Mouse (Mus musculus): ENCODE data around the gene Rhebl1. TPM values are rescaled to one million over a fixed set of nuclear protein-coding genes. Genes with fewer than 3 reads are reported as not detected.
A peak's percentile ranks its signal among the peaks of the same experiment; 100 is the strongest.

Rhebl1 gene
- polyA plus RNA-seq, 1 experiment from 2014 or later: 29.5 TPM

- Histone ChIP-seq H3K27ac (replicated peaks) (no peak overlapping the region), H3K4me3 (0 out of 2 replicates have a peak overlapping the region, but pooled peaks have one; percentile 0), H3K36me3 (replicated peaks) (peaks cover 70% of the 10 kb centered on the region), H3K9me3 (no peaks in the 10 kb centered on the region), H3K4me1 (peaks cover 24% of the 10 kb centered on the region), H3K27me3 (replicated peaks; ENCODE audit: low read depth, poor library complexity, severe bottlenecking) (no peaks in the 10 kb centered on the region)
- 88% methylated on average over 13 of the region's 13 CpGs for WGBS
- DNase-seq (ENCODE audit: low spot score): no peak
Measured at GRCm38 (mm10) chr15:98834059-98834458, 60.3 kb downstream of the Rhebl1 start.

GRCm38 (mm10) chr15:98833281-98833680 lies 61.1 kb downstream of the Rhebl1 start:
- Histone ChIP-seq H3K4me1 (peaks cover 24% of the 10 kb centered on the region), H3K36me3 (replicated peaks) (peaks cover 63% of the 10 kb centered on the region), H3K27me3 (replicated peaks; ENCODE audit: low read depth, poor library complexity, severe bottlenecking) (no peaks in the 10 kb centered on the region), H3K9me3 (no peaks in the 10 kb centered on the region), H3K27ac (replicated peaks) (no peak overlapping the region), H3K4me3 (no peak overlapping the region)
- 84% methylated on average over 11 of the region's 11 CpGs for WGBS
- DNase-seq (ENCODE audit: low spot score): no peak

- H3K36me3 ChIP-seq (replicated peaks): peaks cover 60% of the 10 kb centered on the region
- no peak overlapping the region for H3K27ac ChIP-seq (replicated peaks)
- peak overlapping the region; percentile 87 for H3K4me3 ChIP-seq
- H3K27me3 ChIP-seq (replicated peaks; ENCODE audit: low read depth, poor library complexity, severe bottlenecking): no peaks in the 10 kb centered on the region
- no peak for DNase-seq (ENCODE audit: low spot score)
- WGBS: 69% methylated on average over 12 of the region's 12 CpGs
- no peaks in the 10 kb centered on the region for H3K9me3 ChIP-seq
- H3K4me1 ChIP-seq: peaks cover 24% of the 10 kb centered on the region
Measured at GRCm38 (mm10) chr15:98832161-98833058, 61.9 kb downstream of the Rhebl1 start.

DNA sequence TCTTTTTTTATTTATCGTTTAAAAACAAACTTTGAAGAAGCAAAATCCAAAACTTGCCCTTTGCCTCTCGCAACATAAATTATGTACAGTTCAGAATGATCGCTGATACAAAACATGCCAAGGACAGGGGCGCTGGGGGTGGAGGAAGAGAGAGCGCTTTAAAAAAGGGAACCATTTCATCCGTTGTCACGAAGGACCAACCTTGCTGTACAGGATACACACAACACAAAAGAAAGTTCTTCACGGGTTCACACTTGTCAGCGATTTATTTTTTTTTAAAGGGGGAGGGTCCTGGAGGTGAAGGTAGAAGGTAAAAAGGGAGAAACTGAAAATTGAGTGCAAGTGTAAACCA lies 62.7 kb downstream of the Rhebl1 start:
- Histone ChIP-seq H3K27me3 (replicated peaks; ENCODE audit: low read depth, poor library complexity, severe bottlenecking) (no peaks in the 10 kb centered on the region), H3K4me3 (peak overlapping the region; percentile 87), H3K36me3 (replicated peaks) (peaks cover 53% of the 10 kb centered on the region), H3K9me3 (no peaks in the 10 kb centered on the region), H3K27ac (replicated peaks) (peak overlapping the region; percentile 92), H3K4me1 (peaks cover 24% of the 10 kb centered on the region)
- DNase-seq (ENCODE audit: low spot score): no peak
- 20% methylated on average over 9 of the region's 9 CpGs for WGBS

DNA sequence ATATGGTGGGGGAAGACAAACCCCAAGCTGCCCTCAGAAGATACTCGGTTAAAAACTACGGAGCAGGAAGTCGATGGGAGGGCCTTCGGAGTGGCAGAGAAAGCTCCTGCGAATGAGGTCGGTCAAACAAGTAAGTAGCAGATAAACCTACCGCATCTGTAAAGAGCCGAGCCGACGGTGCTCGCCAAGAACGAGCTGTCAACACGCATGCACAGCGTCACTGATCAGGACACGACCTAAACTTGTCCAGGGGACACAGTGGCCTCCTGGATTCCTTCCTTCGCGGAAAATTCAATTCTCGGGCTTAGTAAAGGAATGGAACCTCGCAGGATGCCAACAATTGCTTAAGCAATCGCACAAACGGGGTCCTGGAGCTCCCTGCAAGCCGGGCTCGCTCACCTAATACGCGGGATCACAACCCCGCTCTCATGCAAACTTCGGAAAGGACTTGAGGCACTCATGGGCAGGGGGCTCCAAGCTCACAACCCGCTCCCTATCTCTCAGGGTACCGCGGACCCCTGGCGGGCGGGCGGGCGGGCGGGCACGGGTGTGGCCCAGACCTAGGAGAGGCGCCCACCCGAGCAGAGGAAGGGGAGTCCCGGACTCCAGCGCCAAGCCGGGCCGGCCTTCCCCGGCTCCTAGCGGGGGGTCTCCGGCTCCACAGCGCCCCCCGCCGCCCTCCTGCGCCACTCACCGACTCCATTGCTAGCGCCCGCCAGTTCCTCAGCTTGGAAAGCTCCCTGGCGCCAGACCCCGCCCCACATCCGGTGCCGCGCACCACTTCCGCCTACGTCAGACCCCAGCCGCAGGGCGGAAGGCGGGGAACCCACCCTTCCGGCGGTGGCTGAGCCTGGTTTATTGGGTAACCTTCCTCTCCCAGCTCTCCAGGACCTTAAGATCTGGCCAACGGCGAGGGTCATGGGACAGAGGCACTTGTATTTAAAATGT lies 63.3 kb downstream of the Rhebl1 start, which contains the start of gene Prkag1:
TSS of gene Prkag1 (minus strand) at position 786 of the 948 bp plus-strand sequence.
- H3K4me1 ChIP-seq: peaks cover 24% of the 10 kb centered on the region
- H3K4me3 ChIP-seq: peak within 1 kb of the TSS; percentile 87
- under 1% methylated on average over 66 of the region's 66 CpGs for WGBS
- peaks cover 46% of the 10 kb centered on the region for H3K36me3 ChIP-seq (replicated peaks)
- no peaks in the 10 kb centered on the region for H3K9me3 ChIP-seq
- H3K27me3 ChIP-seq (replicated peaks; ENCODE audit: low read depth, poor library complexity, severe bottlenecking): no peaks in the 10 kb centered on the region
- peak; percentile 98 for DNase-seq (ENCODE audit: low spot score)
- H3K27ac ChIP-seq (replicated peaks): peak within 1 kb of the TSS; percentile 92

Other genes starting within 250 kb of the Rhebl1 start
- 31.2 and 32.1 TPM in 2 replicates for gene Ddx23, start 231.6 kb downstream of the Rhebl1 start, polyA plus RNA-seq (2016; fragmentation: Nextera tagmentation; extraction: Ambion mirVana)
- gene Rnd1, start 217.1 kb downstream of the Rhebl1 start, polyA plus RNA-seq (2016; fragmentation: Nextera tagmentation; extraction: Ambion mirVana): 0.88 and 1.5 TPM in 2 replicates
- gene Ccdc65, start 186.3 kb downstream of the Rhebl1 start, polyA plus RNA-seq (2016; fragmentation: Nextera tagmentation; extraction: Ambion mirVana): 0.60 and 0.80 TPM in 2 replicates
- 23.2 and 26.3 TPM in 2 replicates for gene Fkbp11, start 166.3 kb downstream of the Rhebl1 start, polyA plus RNA-seq (2016; fragmentation: Nextera tagmentation; extraction: Ambion mirVana)
- 41.6 and 43.1 TPM in 2 replicates for gene Arf3, start 131.3 kb downstream of the Rhebl1 start, polyA plus RNA-seq (2016; fragmentation: Nextera tagmentation; extraction: Ambion mirVana)
- 0.34 and 0.40 TPM in 2 replicates for gene Wnt10b, start 116.4 kb downstream of the Rhebl1 start, polyA plus RNA-seq (2016; fragmentation: Nextera tagmentation; extraction: Ambion mirVana)
- gene Wnt1, start 104.7 kb downstream of the Rhebl1 start, polyA plus RNA-seq (2016; fragmentation: Nextera tagmentation; extraction: Ambion mirVana): 1.0 and 1.5 TPM in 2 replicates
- gene Ddn, start 85.0 kb downstream of the Rhebl1 start, polyA plus RNA-seq (2016; fragmentation: Nextera tagmentation; extraction: Ambion mirVana): not detected in 2 replicates
- 83.5 and 85.3 TPM in 2 replicates for gene Prkag1, start 63.0 kb downstream of the Rhebl1 start, polyA plus RNA-seq (2016; fragmentation: Nextera tagmentation; extraction: Ambion mirVana)
- 12.1 and 12.7 TPM in 2 replicates for gene Kmt2d, start 23.3 kb downstream of the Rhebl1 start, polyA plus RNA-seq (2016; fragmentation: Nextera tagmentation; extraction: Ambion mirVana)
- gene Dhh, start 4.0 kb upstream of the Rhebl1 start, polyA plus RNA-seq (2016; fragmentation: Nextera tagmentation; extraction: Ambion mirVana): 0.31 and 0.34 TPM in 2 replicates
- 23.4 and 26.9 TPM in 2 replicates for gene Lmbr1l, start 23.7 kb upstream of the Rhebl1 start, polyA plus RNA-seq (2016; fragmentation: Nextera tagmentation; extraction: Ambion mirVana)
- 2,343 and 2,408 TPM in 2 replicates for gene Tuba1b, start 40.0 kb upstream of the Rhebl1 start, polyA plus RNA-seq (2016; fragmentation: Nextera tagmentation; extraction: Ambion mirVana)
- not detected in 2 replicates for gene Gm49450, start 59.0 kb upstream of the Rhebl1 start, polyA plus RNA-seq (2016; fragmentation: Nextera tagmentation; extraction: Ambion mirVana)
- gene Tuba1a, start 59.2 kb upstream of the Rhebl1 start, polyA plus RNA-seq (2016; fragmentation: Nextera tagmentation; extraction: Ambion mirVana): 2,739 and 2,840 TPM in 2 replicates
- 141 and 144 TPM in 2 replicates for gene Tuba1c, start 135.4 kb upstream of the Rhebl1 start, polyA plus RNA-seq (2016; fragmentation: Nextera tagmentation; extraction: Ambion mirVana)
- gene Prph, start 160.6 kb upstream of the Rhebl1 start, polyA plus RNA-seq (2016; fragmentation: Nextera tagmentation; extraction: Ambion mirVana): 3.7 and 6.3 TPM in 2 replicates
- 49.8 and 53.1 TPM in 2 replicates for gene Troap, start 180.0 kb upstream of the Rhebl1 start, polyA plus RNA-seq (2016; fragmentation: Nextera tagmentation; extraction: Ambion mirVana)
- gene C1ql4, start 193.3 kb upstream of the Rhebl1 start, polyA plus RNA-seq (2016; fragmentation: Nextera tagmentation; extraction: Ambion mirVana): 0.36 and 0.52 TPM in 2 replicates
- 1.1 and 1.6 TPM in 2 replicates for gene Dnajc22, start 198.6 kb upstream of the Rhebl1 start, polyA plus RNA-seq (2016; fragmentation: Nextera tagmentation; extraction: Ambion mirVana)
- gene Spats2, start 231.4 kb upstream of the Rhebl1 start, polyA plus RNA-seq (2016; fragmentation: Nextera tagmentation; extraction: Ambion mirVana): 60.1 and 62.1 TPM in 2 replicates